Mouse (Mus musculus) forebrain, postnatal 0 days (tissue): ENCODE measurements around the gene Iqschfp. TPM values are rescaled to one million over a fixed set of nuclear protein-coding genes. Genes with fewer than 3 reads are reported as not detected.

Source experiments
- ATAC-seq: fragments of 200-750 bp; cut with Nextera tagmentation; 2 replicates; pipeline ENCODE4 v1.8.0; 2017; ENCODE audit warnings: mild to moderate bottlenecking, moderate library complexity
- DNase-seq: peaks from one replicate; pipeline ENCODE4 v3.0.0-alpha.2; 2015
- H3K27ac ChIP-seq: fragments of 300-500 bp; sonication (generic); 2 replicates; pipeline ENCODE4 v1.5.1; 2014; ENCODE audit warnings: low read depth, mild to moderate bottlenecking, antibody characterized with exemption, low read length, moderate library complexity, mixed read lengths
- H3K27me3 ChIP-seq: fragments of 300-500 bp; sonication (generic); 2 replicates; pipeline ENCODE4 v1.6.1; 2014; ENCODE audit warnings: mild to moderate bottlenecking, low read length, mixed read lengths; ENCODE audit not compliant: insufficient read depth
- H3K36me3 ChIP-seq: fragments of 300-500 bp; sonication (generic); 2 replicates; pipeline ENCODE4 v1.6.1; 2014; ENCODE audit warnings: mild to moderate bottlenecking, moderate library complexity; ENCODE audit not compliant: insufficient read depth
- H3K4me1 ChIP-seq: fragments of 300-500 bp; sonication (generic); 2 replicates; pipeline ENCODE4 v1.6.1; 2014; ENCODE audit warnings: antibody characterized with exemption; ENCODE audit not compliant: insufficient read depth
- H3K4me2 ChIP-seq: fragments of 300-500 bp; sonication (generic); 2 replicates; pipeline ENCODE4 v1.6.1; 2014; ENCODE audit warnings: low read depth, mild to moderate bottlenecking, moderate library complexity
- H3K4me3 ChIP-seq: fragments of 300-500 bp; sonication (generic); 2 replicates; pipeline ENCODE4 v1.5.1; 2014; ENCODE audit warnings: low read depth, low read length, mixed read lengths
- H3K9ac ChIP-seq: fragments of 300-500 bp; sonication (generic); 2 replicates; pipeline ENCODE4 v1.6.1; 2014; ENCODE audit warnings: mild to moderate bottlenecking
- H3K9me3 ChIP-seq: fragments of 300-500 bp; sonication (generic); 2 replicates; pipeline ENCODE4 v1.6.1; 2016; ENCODE audit warnings: low read length
- CTCF ChIP-seq: sonication (generic); IDR thresholded peaks from 2 replicates; pipeline ENCODE4 v1.5.1; 2016; ENCODE audit warnings: antibody characterized with exemption, control low read depth, low read depth
- WGBS: fragments of 180-500 bp; shearing (Covaris S2); extraction: QIAGEN DNeasy Blood & Tissue Kit; methylation state at CpG from one replicate; pipeline ENCODE4 v1.1.7; 2014; 5-methylcytosine and 5-hydroxymethylcytosine counted together
- polyA plus RNA-seq: library from polyadenylated mRNA; unstranded; fragments of >200 nt; fragmentation: Nextera tagmentation; extraction: Ambion mirVana; gene quantifications from 2 replicates; pipeline ENCODE4 v1.2.1, GENCODE M21; 2015
- total RNA-seq: library from RNA; depleted of rRNA; stranded (reverse); fragments of >200 nt; gene quantifications from 2 replicates; pipeline ENCODE4 v1.2.3, GENCODE M21; 2014

Iqschfp gene
- total and polyA plus RNA-seq, 2 experiments from 2014 or later = 6.6 to 8.8 TPM

GRCm38 (mm10) chr3:68615042-68615810 lies 723.2 kb downstream of the Iqschfp start:
- WGBS = 63% methylated on average over 10 of the region's 10 CpGs

GRCm38 (mm10) chr3:68616363-68616762 lies 724.3 kb downstream of the Iqschfp start:
- 95% methylated on average over 12 of the region's 12 CpGs for WGBS
- TF ChIP-seq CTCF = no peak
- no peak overlapping the region for H3K4me2 ChIP-seq
- no peaks in the 10 kb centered on the region for H3K9me3 ChIP-seq
- DNase-seq (no peak), ATAC-seq (no peak)
- H3K4me3 ChIP-seq = no peak overlapping the region
- no peak overlapping the region for H3K9ac ChIP-seq
- no peaks in the 10 kb centered on the region for H3K27me3 ChIP-seq
- H3K4me1 ChIP-seq = no peaks in the 10 kb centered on the region
- H3K36me3 ChIP-seq = peaks cover 24% of the 10 kb centered on the region
- H3K27ac ChIP-seq = no peak overlapping the region

More at GRCm38 (mm10) chr3:68615042-68615810, 723.2 kb downstream of the Iqschfp start:
- peak; percentile 68 for ATAC-seq
- no peaks in the 10 kb centered on the region for H3K27me3 ChIP-seq
- no peak overlapping the region for H3K9ac ChIP-seq
- no peaks in the 10 kb centered on the region for H3K9me3 ChIP-seq
- H3K27ac ChIP-seq = no peak overlapping the region
- H3K36me3 ChIP-seq = peaks cover 13% of the 10 kb centered on the region
- no peaks in the 10 kb centered on the region for H3K4me1 ChIP-seq
- TF ChIP-seq CTCF = peak; percentile 66
- H3K4me3 ChIP-seq = no peak overlapping the region
- DNase-seq = peak; percentile 72
- H3K4me2 ChIP-seq = no peak overlapping the region

- no peak overlapping the region for H3K9ac ChIP-seq
- WGBS = 92% methylated on average over 10 of the region's 10 CpGs
- no peaks in the 10 kb centered on the region for H3K9me3 ChIP-seq
- no peak overlapping the region for H3K27ac ChIP-seq
- DNase-seq (no peak), ATAC-seq (no peak)
- no peak for TF ChIP-seq CTCF
- H3K4me1 ChIP-seq = no peaks in the 10 kb centered on the region
- no peaks in the 10 kb centered on the region for H3K27me3 ChIP-seq
- H3K4me2 ChIP-seq = no peak overlapping the region
- peaks cover 30% of the 10 kb centered on the region for H3K36me3 ChIP-seq
- H3K4me3 ChIP-seq = no peak overlapping the region
These were observed 725.7 kb downstream of the Iqschfp start for GRCm38 (mm10) chr3:68617708-68618107.

- H3K4me1 ChIP-seq = no peaks in the 10 kb centered on the region
- 76% methylated on average over 5 of the region's 5 CpGs for WGBS
- no peak overlapping the region for H3K27ac ChIP-seq
- no peak for TF ChIP-seq CTCF
- peaks cover 36% of the 10 kb centered on the region for H3K36me3 ChIP-seq
- ATAC-seq (no peak), DNase-seq (no peak)
- H3K9me3 ChIP-seq = no peaks in the 10 kb centered on the region
- H3K27me3 ChIP-seq = no peaks in the 10 kb centered on the region
- H3K4me2 ChIP-seq = no peak overlapping the region
- no peak overlapping the region for H3K4me3 ChIP-seq
- no peak overlapping the region for H3K9ac ChIP-seq
These were observed 727.1 kb downstream of the Iqschfp start for GRCm38 (mm10) chr3:68619097-68619496.

GRCm38 (mm10) chr3:68621971-68622370 lies 729.9 kb downstream of the Iqschfp start:
- Histone ChIP-seq H3K4me2 (no peak overlapping the region), H3K4me1 (no peaks in the 10 kb centered on the region), H3K27me3 (no peaks in the 10 kb centered on the region), H3K9ac (no peak overlapping the region), H3K4me3 (no peak overlapping the region), H3K27ac (no peak overlapping the region), H3K9me3 (no peaks in the 10 kb centered on the region), H3K36me3 (peaks cover 46% of the 10 kb centered on the region)
- no peak for TF ChIP-seq CTCF
- ATAC-seq (no peak), DNase-seq (no peak)
- 88% methylated on average over 3 of the region's 3 CpGs for WGBS

- no peak overlapping the region for H3K27ac ChIP-seq
- no peak overlapping the region for H3K4me2 ChIP-seq
- peaks cover 43% of the 10 kb centered on the region for H3K36me3 ChIP-seq
- ATAC-seq (no peak), DNase-seq (no peak)
- no peaks in the 10 kb centered on the region for H3K4me1 ChIP-seq
- H3K27me3 ChIP-seq = no peaks in the 10 kb centered on the region
- H3K9ac ChIP-seq = no peak overlapping the region
- H3K9me3 ChIP-seq = no peaks in the 10 kb centered on the region
- WGBS = 93% methylated on average over 5 of the region's 5 CpGs
- no peak overlapping the region for H3K4me3 ChIP-seq
- TF ChIP-seq CTCF = no peak
These were observed 731.0 kb downstream of the Iqschfp start for GRCm38 (mm10) chr3:68623036-68623435.

- Histone ChIP-seq H3K4me1 (no peaks in the 10 kb centered on the region), H3K27me3 (no peaks in the 10 kb centered on the region), H3K9ac (no peak overlapping the region), H3K27ac (no peak overlapping the region), H3K36me3 (peaks cover 43% of the 10 kb centered on the region), H3K9me3 (no peaks in the 10 kb centered on the region), H3K4me3 (no peak overlapping the region), H3K4me2 (no peak overlapping the region)
- DNase-seq = no peak
- no peak for ATAC-seq
- no peak for TF ChIP-seq CTCF
- 87% methylated on average over 6 of the region's 6 CpGs for WGBS
These were observed 732.4 kb downstream of the Iqschfp start for GRCm38 (mm10) chr3:68624471-68624870.
